Mouse (Mus musculus) hindbrain, embryonic 14.5 days (tissue): Measurements from ENCODE around the gene Lrrc66. TPM values are rescaled to one million over a fixed set of nuclear protein-coding genes. Genes with fewer than 3 reads are reported as not detected.

ENCODE experiments used
- ATAC-seq: fragments of 200-750 bp; cut with Nextera tagmentation; 2 replicates; pipeline ENCODE4 v1.8.0; 2017; ENCODE audit warnings: moderate number of reproducible peaks, mild to moderate bottlenecking, moderate TSS enrichment, moderate library complexity; ENCODE audit not compliant: low FRiP score
- DNase-seq: peaks from one replicate; pipeline ENCODE4 v3.0.0-alpha.2; 2015; ENCODE audit warnings: low spot score
- H3K27ac ChIP-seq: fragments of 300-500 bp; sonication (generic); 2 replicates; pipeline ENCODE4 v1.5.1; 2014; ENCODE audit warnings: mild to moderate bottlenecking, moderate library complexity
- H3K27me3 ChIP-seq: fragments of 300-500 bp; sonication (generic); 2 replicates; pipeline ENCODE4 v1.6.1; 2014; ENCODE audit warnings: mild to moderate bottlenecking, low read length, mixed read lengths; ENCODE audit not compliant: control insufficient read depth, insufficient read depth
- H3K36me3 ChIP-seq: fragments of 300-500 bp; sonication (generic); replicated peaks from 2 replicates; pipeline ENCODE4 v1.6.1; 2014; ENCODE audit not compliant: control insufficient read depth, insufficient read depth
- H3K4me1 ChIP-seq: fragments of 300-500 bp; sonication (generic); replicated peaks from 2 replicates; pipeline ENCODE4 v1.6.1; 2014; ENCODE audit warnings: antibody characterized with exemption, low read length, mixed read lengths; ENCODE audit not compliant: control insufficient read depth, insufficient read depth
- H3K4me2 ChIP-seq: fragments of 300-500 bp; sonication (generic); replicated peaks from 2 replicates; pipeline ENCODE4 v1.6.1; 2014; ENCODE audit warnings: mild to moderate bottlenecking, moderate library complexity
- H3K4me3 ChIP-seq: fragments of 300-500 bp; sonication (generic); replicated peaks from 2 replicates; pipeline ENCODE4 v1.5.1; 2014; ENCODE audit warnings: mild to moderate bottlenecking, low read length
- H3K9ac ChIP-seq: fragments of 300-500 bp; sonication (generic); 2 replicates; pipeline ENCODE4 v1.6.1; 2014
- H3K9me3 ChIP-seq: fragments of 300-500 bp; sonication (generic); 2 replicates; pipeline ENCODE4 v1.6.1; 2016; ENCODE audit warnings: low read length; ENCODE audit not compliant: control insufficient read depth
- WGBS: fragments of 180-500 bp; shearing (Covaris S2); extraction: QIAGEN DNeasy Blood & Tissue Kit; methylation state at CpG from one replicate; pipeline ENCODE4 v1.1.7; 2014; 5-methylcytosine and 5-hydroxymethylcytosine counted together
- polyA plus RNA-seq: library from polyadenylated mRNA; unstranded; fragments of >200 nt; fragmentation: Nextera tagmentation; extraction: Ambion mirVana; gene quantifications from 2 replicates; pipeline ENCODE4 v1.2.1, GENCODE M21; 2014

Lrrc66 gene
- polyA plus RNA-seq, 1 experiment from 2014 or later, result not detected

DNA sequence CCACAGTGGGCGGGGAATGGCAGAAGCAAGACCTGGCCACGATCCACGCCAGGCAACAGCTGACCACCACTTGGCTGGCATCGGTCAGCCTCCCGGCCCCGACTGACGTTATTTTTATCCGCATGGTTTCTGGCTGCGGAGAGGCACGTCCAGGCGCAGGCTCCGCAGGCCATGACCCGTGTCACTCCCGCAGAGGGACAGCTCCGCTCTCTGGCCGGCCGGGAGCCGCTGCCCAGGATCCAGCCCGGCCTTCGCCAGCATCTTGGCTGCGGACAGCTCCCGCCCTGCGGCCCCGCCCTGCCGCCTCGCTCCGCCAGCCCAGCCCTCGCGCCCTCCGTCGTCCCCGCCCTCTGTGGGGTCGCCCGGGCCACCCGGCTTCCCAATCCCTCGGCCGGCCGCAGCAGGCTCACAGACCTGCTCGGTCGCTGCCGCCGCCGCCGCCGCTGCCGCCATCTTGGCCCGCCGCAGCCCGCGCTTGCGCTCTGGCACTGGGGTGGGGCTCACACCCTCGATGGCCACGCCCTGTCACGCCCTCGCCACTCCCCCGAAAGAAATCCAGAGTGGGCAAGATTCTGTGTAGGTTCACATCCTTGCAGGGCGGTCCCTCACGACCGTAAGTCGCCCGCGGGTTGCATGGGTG is 15.1 kb upstream of the Lrrc66 start, which contains the start of gene Sgcb:
TSS of gene Sgcb (minus strand) at position 530 of the 640 bp plus-strand sequence.
- Histone ChIP-seq H3K9me3 (no peaks in the 10 kb centered on the region), H3K4me1 (peaks cover 20% of the 10 kb centered on the region), H3K27me3 (peaks cover 46% of the 10 kb centered on the region), H3K9ac (peak within 1 kb of the TSS; percentile 79), H3K36me3 (peaks cover 11% of the 10 kb centered on the region), H3K4me2 (peak within 1 kb of the TSS; percentile 66), H3K4me3 (peak within 1 kb of the TSS; percentile 72), H3K27ac (no peak within 1 kb of the TSS)
- ATAC-seq (peak; percentile 84), DNase-seq (peak; percentile 78)
- whole genome bisulfite sequencing, result under 1% methylated on average over 58 of the region's 62 CpGs

DNA sequence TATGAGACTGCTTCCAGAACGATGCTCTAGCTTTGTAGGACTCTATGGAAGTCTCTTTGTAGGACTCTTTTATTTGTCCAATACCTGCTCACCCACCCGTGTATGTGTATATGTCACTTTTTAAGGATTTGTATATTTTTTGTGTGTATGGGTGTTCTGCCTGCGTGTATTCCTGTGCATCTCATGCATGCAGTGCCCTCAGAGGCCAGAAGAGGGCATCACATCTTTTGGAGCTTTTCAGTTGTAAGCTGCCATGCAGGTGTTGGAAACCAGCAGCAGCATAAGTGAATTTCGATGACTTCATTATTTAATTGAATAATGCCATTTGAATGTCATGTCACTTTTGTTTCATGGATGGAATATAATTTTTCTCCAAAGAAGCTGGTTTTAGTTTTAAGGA is 9.8 kb upstream of the Lrrc66 start:
- peaks cover 8% of the 10 kb centered on the region; the same call in 1 of the 2 replicates for H3K4me1 ChIP-seq
- H3K9me3 ChIP-seq, result no peaks in the 10 kb centered on the region
- peaks cover 39% of the 10 kb centered on the region for H3K36me3 ChIP-seq
- H3K4me2 ChIP-seq, result no peak overlapping the region
- no peak overlapping the region for H3K9ac ChIP-seq
- no peak overlapping the region for H3K4me3 ChIP-seq
- H3K27me3 ChIP-seq, result no peaks in the 10 kb centered on the region
- WGBS, result 80% methylated on average over 4 of the region's 4 CpGs
- no peak overlapping the region for H3K27ac ChIP-seq
- ATAC-seq, result no peak
- peak; percentile 41 for DNase-seq

DNA sequence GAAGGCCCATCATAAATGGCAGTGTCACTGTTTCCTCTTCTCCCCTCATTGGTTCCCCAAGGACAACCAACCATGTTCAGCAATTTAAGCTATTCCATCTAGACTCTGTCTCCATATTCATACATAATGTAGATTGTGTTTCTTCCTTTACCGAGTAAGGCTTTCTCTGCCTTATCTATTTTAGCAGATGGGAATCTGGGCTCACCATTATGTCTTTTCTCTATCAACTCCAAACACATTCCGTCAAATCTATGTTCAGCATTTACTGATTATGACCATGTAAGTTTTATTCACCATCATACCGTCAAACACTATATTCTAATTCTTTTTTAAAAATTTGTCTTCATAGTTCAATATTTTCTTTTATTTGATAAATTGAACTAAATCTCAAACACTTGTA is 8.7 kb upstream of the Lrrc66 start:
- Histone ChIP-seq H3K9ac (no peak overlapping the region), H3K4me1 (no peaks in the 10 kb centered on the region; the same call in 1 of the 2 replicates), H3K9me3 (no peaks in the 10 kb centered on the region), H3K36me3 (peaks cover 42% of the 10 kb centered on the region), H3K27ac (no peak overlapping the region), H3K27me3 (no peaks in the 10 kb centered on the region), H3K4me2 (no peak overlapping the region), H3K4me3 (no peak overlapping the region)
- ATAC-seq (no peak), DNase-seq (no peak)
- WGBS, result 85% methylated on average over 3 of the region's 3 CpGs

DNA sequence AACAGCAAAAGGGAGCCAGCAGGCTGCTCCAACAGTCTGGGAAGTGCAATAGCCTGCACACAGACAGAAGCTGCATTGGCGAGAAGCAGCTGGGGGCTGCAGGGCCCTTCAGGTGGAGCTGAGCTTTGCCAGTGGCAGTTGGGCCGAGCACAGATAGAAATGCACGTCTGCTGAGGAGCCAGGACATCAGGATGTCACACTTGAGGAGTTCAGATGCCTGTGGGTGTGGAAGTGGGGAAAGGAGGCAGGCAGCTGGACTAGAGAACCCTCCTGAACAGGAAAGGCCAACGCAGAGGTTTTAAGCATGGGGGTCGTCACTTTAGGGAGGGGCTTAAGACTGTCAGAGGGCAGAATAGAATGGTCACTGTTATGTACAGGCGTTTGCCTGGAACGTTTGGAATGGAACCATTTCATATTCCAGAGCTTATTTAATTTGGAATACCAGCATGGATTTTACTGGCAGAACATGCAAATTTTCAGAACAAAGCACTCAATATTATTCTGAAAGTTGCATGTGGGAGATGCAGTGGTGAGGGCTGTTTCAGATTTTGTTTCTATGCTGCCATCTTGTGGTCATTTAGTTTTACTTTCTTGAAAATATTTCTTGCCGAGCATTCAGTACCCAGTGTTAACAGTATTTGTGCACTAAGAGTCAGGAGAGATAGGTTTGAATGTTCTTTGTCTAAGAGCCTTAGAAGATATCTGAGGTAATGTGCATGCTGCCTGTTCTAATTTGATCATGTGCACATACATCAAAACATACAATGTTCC is 5.2 kb upstream of the Lrrc66 start:
- 38% methylated on average over 8 of the region's 8 CpGs for WGBS
- no peaks in the 10 kb centered on the region; the same call in 1 of the 2 replicates for H3K4me1 ChIP-seq
- DNase-seq (peak; percentile 87), ATAC-seq (peak; percentile 74)
- peak overlapping the region; percentile 44; the same call in 1 of the 2 replicates for H3K27ac ChIP-seq
- H3K36me3 ChIP-seq, result peaks cover 54% of the 10 kb centered on the region
- H3K27me3 ChIP-seq, result no peaks in the 10 kb centered on the region
- peak overlapping the region; percentile 34 for H3K9ac ChIP-seq
- no peak overlapping the region for H3K4me3 ChIP-seq
- no peak overlapping the region for H3K4me2 ChIP-seq
- H3K9me3 ChIP-seq, result 0 out of 2 replicates have a peak, but pooled peaks cover 8% of the 10 kb centered on the region

DNA sequence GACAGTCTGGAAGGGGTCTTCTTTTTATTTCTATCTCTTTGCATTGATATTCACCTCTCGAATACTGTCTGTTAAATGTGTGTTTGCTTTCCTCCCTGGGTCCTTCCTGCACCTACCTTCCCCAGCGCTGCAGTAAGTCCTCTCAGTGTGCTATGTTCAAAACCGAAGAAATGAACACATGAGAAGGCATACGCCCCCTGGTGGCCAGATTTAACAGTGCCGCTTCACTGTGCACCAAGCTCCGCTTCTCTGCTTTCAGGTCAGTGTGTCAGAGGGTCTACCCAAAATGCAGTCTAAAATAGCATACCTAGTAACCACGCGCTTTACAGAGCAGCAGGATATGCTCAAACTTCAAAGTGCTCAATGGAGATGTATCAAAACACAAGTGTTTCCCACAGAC is 815 bp upstream of the Lrrc66 start:
- DNase-seq, result peak; percentile 86
- H3K9me3 ChIP-seq, result 0 out of 2 replicates have a peak, but pooled peaks cover 8% of the 10 kb centered on the region
- 61% methylated on average over 8 of the region's 8 CpGs for WGBS
- no peak overlapping the region for H3K9ac ChIP-seq
- no peak overlapping the region for H3K4me3 ChIP-seq
- H3K27ac ChIP-seq, result no peak overlapping the region
- no peak overlapping the region for H3K4me2 ChIP-seq
- H3K36me3 ChIP-seq, result peaks cover 31% of the 10 kb centered on the region
- ATAC-seq, result no peak
- no peaks in the 10 kb centered on the region for H3K27me3 ChIP-seq
- H3K4me1 ChIP-seq, result peaks cover 5% of the 10 kb centered on the region; the same call in 1 of the 2 replicates

DNA sequence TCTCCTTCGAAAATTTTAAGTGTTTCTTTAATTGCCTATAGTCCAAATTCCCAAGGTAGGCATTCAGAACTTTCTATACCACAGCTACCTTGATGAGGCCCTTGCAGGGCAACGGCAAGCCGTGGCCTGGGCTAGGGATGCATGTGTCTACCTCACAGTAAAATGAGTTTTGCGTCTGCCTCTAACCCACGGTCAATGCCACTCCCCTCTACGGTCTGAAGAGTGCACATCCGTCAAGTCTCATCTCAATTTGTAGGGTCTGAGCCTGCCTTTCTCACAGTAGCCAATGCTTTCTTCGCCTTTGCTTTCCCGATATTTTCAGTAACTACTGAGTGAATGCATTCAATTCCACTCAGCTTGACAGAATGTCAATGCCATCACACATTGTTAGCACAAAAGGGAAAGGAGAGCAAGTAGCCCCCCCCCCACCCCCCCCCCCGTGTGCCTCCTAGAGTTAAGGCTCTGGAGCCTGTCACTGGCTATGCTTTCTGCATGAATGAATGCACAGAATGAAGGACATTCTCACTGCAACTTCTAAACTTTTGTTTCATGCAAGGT is 1.2 kb downstream of the Lrrc66 start:
- 23% methylated on average over 10 of the region's 10 CpGs for WGBS
- H3K4me1 ChIP-seq, result 0 out of 2 replicates have a peak, but pooled peaks cover 5% of the 10 kb centered on the region
- H3K27ac ChIP-seq, result no peak overlapping the region
- no peak overlapping the region for H3K4me2 ChIP-seq
- no peak for DNase-seq
- 0 out of 2 replicates have a peak, but pooled peaks cover 8% of the 10 kb centered on the region for H3K9me3 ChIP-seq
- H3K4me3 ChIP-seq, result no peak overlapping the region
- no peak for ATAC-seq
- H3K27me3 ChIP-seq, result no peaks in the 10 kb centered on the region
- peaks cover 22% of the 10 kb centered on the region for H3K36me3 ChIP-seq
- no peak overlapping the region for H3K9ac ChIP-seq

DNA sequence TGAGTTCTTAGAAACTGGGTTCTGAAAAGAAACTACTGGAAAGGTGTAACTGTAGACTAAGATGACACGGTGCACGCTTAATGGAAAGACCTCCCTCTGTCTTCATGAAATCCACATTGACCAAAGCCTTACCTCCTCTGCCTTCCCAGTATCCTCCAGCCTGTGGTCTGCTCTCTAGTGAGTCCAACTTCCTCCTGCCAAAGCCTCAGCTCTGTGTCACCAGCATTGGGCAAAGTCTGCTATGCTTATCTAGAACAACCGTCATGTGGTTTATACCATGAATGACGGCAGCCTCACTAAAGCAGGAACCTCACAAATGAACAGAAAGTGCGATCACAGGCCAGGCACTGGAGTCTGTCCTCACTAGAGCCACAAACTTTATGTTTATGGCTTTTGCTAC is 2.2 kb downstream of the Lrrc66 start:
- H3K27me3 ChIP-seq, result no peaks in the 10 kb centered on the region
- 0 out of 2 replicates have a peak, but pooled peaks cover 5% of the 10 kb centered on the region for H3K4me1 ChIP-seq
- WGBS, result 85% methylated on average over 5 of the region's 5 CpGs
- H3K9ac ChIP-seq, result no peak overlapping the region
- H3K4me2 ChIP-seq, result no peak overlapping the region
- peaks cover 15% of the 10 kb centered on the region for H3K36me3 ChIP-seq
- ATAC-seq, result no peak
- no peak for DNase-seq
- H3K4me3 ChIP-seq, result no peak overlapping the region
- H3K27ac ChIP-seq, result no peak overlapping the region
- 0 out of 2 replicates have a peak, but pooled peaks cover 8% of the 10 kb centered on the region for H3K9me3 ChIP-seq

DNA sequence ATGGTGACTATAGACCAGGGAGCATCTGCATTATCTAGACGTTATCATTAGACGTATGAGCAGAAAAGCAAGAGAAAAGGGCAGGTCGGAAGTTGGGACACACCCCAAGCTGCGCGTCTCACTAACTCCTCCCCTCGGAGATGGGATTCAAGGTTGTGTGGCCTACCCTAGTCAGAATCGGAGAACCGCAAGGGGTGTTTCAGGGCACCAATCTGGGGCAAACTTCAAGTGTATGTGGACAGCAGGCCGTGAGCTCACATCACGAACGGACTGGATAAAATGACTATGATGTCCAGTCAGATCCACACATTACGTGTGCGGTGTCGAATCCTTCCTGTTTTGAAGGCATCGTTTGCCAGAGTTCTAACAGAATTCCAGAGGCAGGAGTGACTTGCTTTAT is 4.3 kb downstream of the Lrrc66 start:
- Histone ChIP-seq H3K4me2 (no peak overlapping the region), H3K4me1 (0 out of 2 replicates have a peak, but pooled peaks cover 5% of the 10 kb centered on the region), H3K27ac (no peak overlapping the region), H3K9ac (no peak overlapping the region), H3K36me3 (no peaks in the 10 kb centered on the region), H3K27me3 (no peaks in the 10 kb centered on the region), H3K9me3 (no peaks in the 10 kb centered on the region), H3K4me3 (no peak overlapping the region)
- DNase-seq (no peak), ATAC-seq (no peak)
- 79% methylated on average over 15 of the region's 15 CpGs for WGBS

DNA sequence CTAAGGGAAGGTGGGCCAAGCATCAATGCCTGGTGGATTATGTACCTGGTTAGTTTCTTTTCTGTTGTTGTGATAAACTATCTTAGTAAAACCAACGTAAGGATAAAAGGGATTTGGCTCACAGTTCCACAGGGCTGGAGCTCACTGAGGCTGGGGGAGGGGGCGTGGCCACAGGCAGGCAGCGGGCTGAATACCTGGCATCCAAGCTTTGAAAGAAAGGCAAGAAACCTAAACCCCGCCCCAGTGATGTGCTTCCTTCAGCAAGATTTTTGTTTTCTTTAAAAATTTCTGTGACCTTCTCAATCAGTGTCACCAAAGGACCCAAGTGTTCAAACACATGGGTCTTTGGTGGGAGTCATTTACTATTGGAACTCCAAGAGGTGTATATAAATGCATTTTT is 4.8 kb downstream of the Lrrc66 start:
- ATAC-seq, result no peak
- Histone ChIP-seq H3K27me3 (no peaks in the 10 kb centered on the region), H3K4me1 (0 out of 2 replicates have a peak, but pooled peaks cover 5% of the 10 kb centered on the region), H3K36me3 (no peaks in the 10 kb centered on the region), H3K4me2 (no peak overlapping the region), H3K4me3 (no peak overlapping the region), H3K9me3 (no peaks in the 10 kb centered on the region), H3K27ac (no peak overlapping the region), H3K9ac (no peak overlapping the region)
- WGBS, result 48% methylated on average over 4 of the region's 4 CpGs
- no peak for DNase-seq
